Mouse (Mus musculus): Measurements from ENCODE around the gene Pgap3. TPM values are rescaled to one million over a fixed set of nuclear protein-coding genes. Genes with fewer than 3 reads are reported as not detected.

The Pgap3 gene
- polyA plus RNA-seq, 1 experiment from 2014 or later, result 17.4 TPM

DNA sequence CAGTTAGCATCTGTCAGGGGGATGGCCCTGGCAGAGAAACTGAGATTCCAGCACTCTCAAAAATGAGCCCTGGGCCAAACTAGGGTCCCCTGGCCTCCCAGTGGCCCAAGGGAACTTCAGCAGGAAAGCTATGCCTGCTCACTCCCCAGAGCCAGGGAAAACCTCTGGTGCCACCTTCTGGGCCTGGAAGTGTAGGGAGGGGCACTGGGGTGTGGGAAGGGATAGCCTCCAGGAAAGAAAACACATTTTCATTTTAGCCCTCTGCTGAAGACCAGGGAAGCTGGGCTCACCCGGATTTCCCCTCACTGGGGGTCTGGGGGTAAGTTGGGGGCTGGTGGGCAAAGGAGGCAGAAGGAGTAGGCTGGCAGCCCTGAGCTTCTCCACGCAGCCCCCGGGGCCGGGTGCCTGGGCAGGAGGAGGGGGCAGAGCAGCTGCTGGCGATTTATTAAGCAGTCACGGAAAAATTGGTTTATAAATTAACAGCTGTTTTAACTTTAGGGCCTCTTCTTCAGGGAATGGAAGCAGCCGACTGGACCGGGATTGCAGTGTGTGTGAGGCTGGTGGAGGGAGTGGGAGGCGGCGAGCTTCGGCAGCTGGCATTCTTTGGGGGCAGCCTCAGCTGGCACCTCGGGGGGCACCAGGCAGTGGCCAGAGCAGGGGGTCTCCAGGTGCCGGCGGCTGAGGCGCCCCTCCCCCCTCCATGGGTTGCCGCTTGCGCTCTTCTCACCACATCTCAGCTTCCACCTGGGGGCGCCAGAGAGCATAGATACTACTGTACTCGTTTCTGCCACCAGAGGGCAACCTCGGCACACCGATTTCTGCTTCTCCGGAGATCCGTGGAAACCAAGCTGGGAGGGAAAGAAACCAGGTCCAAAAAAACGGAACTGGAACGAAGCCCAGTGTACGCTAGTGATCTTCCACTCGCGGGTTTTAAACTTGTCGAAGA is 58.0 kb downstream of the Pgap3 start:
- peak; percentile 100 for TF ChIP-seq CTCF (IDR thresholded peaks at IDR 0.05; ENCODE audit: low read depth)
- 1% methylated on average over 29 of the region's 29 CpGs for WGBS
- ATAC-seq (replicated peaks; ENCODE audit: low FRiP score, low read depth), result peak; percentile 69

DNA sequence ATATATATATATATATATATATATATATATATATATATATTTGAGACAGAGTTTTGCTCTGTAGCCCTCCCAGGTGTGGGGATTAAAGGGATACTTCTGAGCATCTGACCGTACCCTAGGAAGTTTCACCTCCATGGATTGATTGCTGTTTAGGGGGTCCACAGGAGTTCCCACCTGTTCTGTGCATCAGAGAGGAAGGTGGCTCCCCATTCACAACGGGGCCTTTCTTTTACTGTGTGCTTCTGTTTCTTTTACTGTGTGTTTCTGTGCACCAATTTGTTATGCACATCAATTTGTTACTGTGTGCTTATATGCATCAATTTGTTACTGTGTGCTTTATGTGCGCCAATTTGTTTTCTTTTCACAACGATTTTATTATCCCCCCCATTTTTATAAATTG is 59.1 kb downstream of the Pgap3 start:
- Histone ChIP-seq H3K27me3 (ENCODE audit: insufficient read depth, low read length) (peaks cover 38% of the 10 kb centered on the region), H3K9me3 (replicated peaks; ENCODE audit: low read length) (no peaks in the 10 kb centered on the region), H3K4me2 (ENCODE audit: low read length) (no peak overlapping the region), H3K9ac (ENCODE audit: low read depth, low read length) (no peak overlapping the region), H3K27ac (no peak overlapping the region), H3K4me1 (replicated peaks; ENCODE audit: insufficient read depth, low read length) (peaks cover 13% of the 10 kb centered on the region; the same call in 1 of the 2 replicates), H3K36me3 (ENCODE audit: insufficient read depth, low read length) (no peaks in the 10 kb centered on the region), H3K4me3 (replicated peaks; ENCODE audit: low read depth, low read length) (no peak overlapping the region)
- DNase-seq (ENCODE audit: low spot score), result no peak
- no peak for TF ChIP-seq CTCF (IDR thresholded peaks at IDR 0.05; ENCODE audit: low read depth)
- no peak for ATAC-seq (replicated peaks; ENCODE audit: low FRiP score, low read depth)
- WGBS, result 57% methylated on average over 4 of the region's 4 CpGs

More for the DNA sequence above, 58.0 kb downstream of the Pgap3 start:
- H3K27me3 ChIP-seq (ENCODE audit: insufficient read depth, low read length), result peaks cover 38% of the 10 kb centered on the region
- peak; percentile 91 for DNase-seq (ENCODE audit: low spot score)
- H3K4me3 ChIP-seq (replicated peaks; ENCODE audit: low read depth, low read length), result peak overlapping the region; percentile 25
- H3K4me1 ChIP-seq (replicated peaks; ENCODE audit: insufficient read depth, low read length), result peaks cover 13% of the 10 kb centered on the region; the same call in 1 of the 2 replicates
- peak overlapping the region; percentile 71 for H3K4me2 ChIP-seq (ENCODE audit: low read length)
- H3K9me3 ChIP-seq (replicated peaks; ENCODE audit: low read length), result no peaks in the 10 kb centered on the region
- H3K27ac ChIP-seq, result peak overlapping the region; percentile 71
- peak overlapping the region; percentile 39 for H3K9ac ChIP-seq (ENCODE audit: low read depth, low read length)
- H3K36me3 ChIP-seq (ENCODE audit: insufficient read depth, low read length), result no peaks in the 10 kb centered on the region

DNA sequence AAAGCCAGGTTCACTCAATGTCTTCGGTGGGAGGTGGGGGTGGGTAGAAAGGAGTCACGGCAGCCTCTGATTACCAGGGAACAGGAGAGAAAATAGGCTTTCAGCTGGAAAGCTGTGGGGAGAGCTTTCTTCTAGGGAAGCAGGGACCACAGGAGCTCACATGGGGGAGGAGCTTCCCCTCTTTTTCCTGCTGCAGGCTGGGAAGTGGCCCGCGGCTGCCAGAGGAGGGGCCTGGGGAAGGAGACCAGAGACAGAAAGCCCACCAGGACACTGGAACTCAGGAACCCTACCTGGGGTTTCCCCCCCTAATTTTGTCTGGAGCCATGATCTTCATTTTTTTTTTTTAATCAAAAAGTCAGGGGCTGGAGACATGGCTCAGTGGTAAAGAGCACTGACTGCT is 59.7 kb downstream of the Pgap3 start:
- ATAC-seq (replicated peaks; ENCODE audit: low FRiP score, low read depth) (no peak), DNase-seq (ENCODE audit: low spot score) (no peak)
- Histone ChIP-seq H3K27me3 (ENCODE audit: insufficient read depth, low read length) (peaks cover 40% of the 10 kb centered on the region), H3K9ac (ENCODE audit: low read depth, low read length) (no peak overlapping the region), H3K4me2 (ENCODE audit: low read length) (no peak overlapping the region), H3K4me1 (replicated peaks; ENCODE audit: insufficient read depth, low read length) (peaks cover 13% of the 10 kb centered on the region; the same call in 1 of the 2 replicates), H3K36me3 (ENCODE audit: insufficient read depth, low read length) (no peaks in the 10 kb centered on the region), H3K4me3 (replicated peaks; ENCODE audit: low read depth, low read length) (no peak overlapping the region), H3K27ac (no peak overlapping the region), H3K9me3 (replicated peaks; ENCODE audit: low read length) (no peaks in the 10 kb centered on the region)
- 9% methylated on average over 4 of the region's 4 CpGs for WGBS
- TF ChIP-seq CTCF (IDR thresholded peaks at IDR 0.05; ENCODE audit: low read depth), result no peak

DNA sequence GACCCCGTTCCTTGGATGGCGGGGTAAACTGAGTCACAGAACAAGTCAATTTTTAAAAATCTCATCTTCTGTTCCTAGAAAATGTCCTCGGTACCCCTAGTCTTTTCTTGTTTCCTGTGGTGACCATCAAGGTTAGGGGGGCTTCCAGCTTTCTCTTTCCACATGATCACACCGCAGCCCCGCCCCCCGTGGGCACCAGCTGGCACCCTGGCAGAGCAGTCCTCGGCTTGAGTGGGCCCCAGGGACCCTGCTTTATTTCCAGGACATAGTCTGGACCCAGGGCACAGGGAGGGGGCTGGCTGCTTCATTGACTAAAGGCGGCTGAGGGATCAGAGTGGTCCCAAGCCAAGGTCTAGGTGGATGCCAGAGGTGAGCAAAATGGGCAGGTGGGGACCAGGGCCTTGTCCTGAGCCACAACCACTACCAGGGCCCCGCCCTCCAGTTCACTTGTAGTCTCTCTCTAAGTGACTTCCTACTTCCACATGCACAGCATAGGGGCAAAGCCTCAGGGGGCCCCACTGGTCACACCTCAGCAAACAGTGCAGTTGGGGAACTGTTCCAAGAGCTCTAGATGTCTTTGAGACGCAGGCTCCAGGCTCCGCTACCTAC is 60.5 kb downstream of the Pgap3 start:
- ATAC-seq (replicated peaks; ENCODE audit: low FRiP score, low read depth), result no peak
- Histone ChIP-seq H3K9ac (ENCODE audit: low read depth, low read length) (no peak overlapping the region), H3K4me2 (ENCODE audit: low read length) (peak overlapping the region; percentile 92)

DNA sequence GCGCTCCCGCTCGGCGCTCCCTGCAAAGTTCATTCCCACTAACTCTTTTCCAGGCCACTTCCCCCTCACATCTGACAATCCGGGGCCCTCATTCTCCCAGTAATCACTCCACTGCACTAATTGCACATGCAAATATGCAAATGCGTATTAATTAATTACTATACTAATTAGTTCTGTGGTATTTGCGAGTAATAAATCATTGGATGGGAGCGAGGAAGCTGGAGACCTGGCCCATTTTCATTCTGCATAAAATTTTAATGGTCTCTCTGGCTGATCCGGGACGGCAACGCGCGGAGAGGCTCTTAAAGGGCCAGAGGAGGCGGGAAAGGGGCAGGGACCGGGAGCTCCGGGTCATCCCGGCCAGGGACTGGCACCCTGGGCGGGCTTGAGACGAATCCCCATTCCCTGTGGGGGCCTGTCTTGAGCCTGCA is 61.2 kb downstream of the Pgap3 start:
- no peak for ATAC-seq (replicated peaks; ENCODE audit: low FRiP score, low read depth)
- DNase-seq (ENCODE audit: low spot score), result peak; percentile 37
- Histone ChIP-seq H3K9me3 (replicated peaks; ENCODE audit: low read length) (no peaks in the 10 kb centered on the region), H3K36me3 (ENCODE audit: insufficient read depth, low read length) (no peaks in the 10 kb centered on the region), H3K4me2 (ENCODE audit: low read length) (peak overlapping the region; percentile 92), H3K4me1 (replicated peaks; ENCODE audit: insufficient read depth, low read length) (peaks cover 13% of the 10 kb centered on the region; the same call in 1 of the 2 replicates), H3K9ac (ENCODE audit: low read depth, low read length) (peak overlapping the region; percentile 47; the same call in 1 of the 2 replicates), H3K27me3 (ENCODE audit: insufficient read depth, low read length) (peaks cover 55% of the 10 kb centered on the region), H3K27ac (no peak overlapping the region), H3K4me3 (replicated peaks; ENCODE audit: low read depth, low read length) (peak overlapping the region; percentile 40)
- WGBS, result under 1% methylated on average over 19 of the region's 19 CpGs
- TF ChIP-seq CTCF (IDR thresholded peaks at IDR 0.05; ENCODE audit: low read depth), result no peak

More for the DNA sequence above, 60.5 kb downstream of the Pgap3 start:
- DNase-seq (ENCODE audit: low spot score), result no peak
- H3K4me1 ChIP-seq (replicated peaks; ENCODE audit: insufficient read depth, low read length), result peaks cover 13% of the 10 kb centered on the region; the same call in 1 of the 2 replicates
- no peak overlapping the region; the same call in 1 of the 2 replicates for H3K4me3 ChIP-seq (replicated peaks; ENCODE audit: low read depth, low read length)
- H3K9me3 ChIP-seq (replicated peaks; ENCODE audit: low read length), result no peaks in the 10 kb centered on the region
- no peaks in the 10 kb centered on the region for H3K36me3 ChIP-seq (ENCODE audit: insufficient read depth, low read length)
- no peak for TF ChIP-seq CTCF (IDR thresholded peaks at IDR 0.05; ENCODE audit: low read depth)
- peaks cover 48% of the 10 kb centered on the region for H3K27me3 ChIP-seq (ENCODE audit: insufficient read depth, low read length)
- 10% methylated on average over 11 of the region's 11 CpGs for WGBS
- H3K27ac ChIP-seq, result no peak overlapping the region

Other genes starting within 250 kb of the Pgap3 start
- gene Med1, start 207.2 kb downstream of the Pgap3 start, polyA plus RNA-seq (2015; fragmentation: Nextera tagmentation; extraction: Ambion mirVana), result 47.0 and 54.7 TPM in 2 replicates
- gene Cdk12, start 197.4 kb downstream of the Pgap3 start, polyA plus RNA-seq (2015; fragmentation: Nextera tagmentation; extraction: Ambion mirVana), result 6.1 and 6.4 TPM in 2 replicates
- not detected in 2 replicates for gene Neurod2, start 70.8 kb downstream of the Pgap3 start, polyA plus RNA-seq (2015; fragmentation: Nextera tagmentation; extraction: Ambion mirVana)
- gene Ppp1r1b, start 52.1 kb downstream of the Pgap3 start, polyA plus RNA-seq (2015; fragmentation: Nextera tagmentation; extraction: Ambion mirVana), result 12.1 and 12.3 TPM in 2 replicates
- gene Stard3, start 42.1 kb downstream of the Pgap3 start, polyA plus RNA-seq (2015; fragmentation: Nextera tagmentation; extraction: Ambion mirVana), result 42.4 and 42.8 TPM in 2 replicates
- 1.8 and 2.1 TPM in 2 replicates for gene Tcap, start 16.7 kb downstream of the Pgap3 start, polyA plus RNA-seq (2015; fragmentation: Nextera tagmentation; extraction: Ambion mirVana)
- gene Pnmt, start 14.0 kb downstream of the Pgap3 start, polyA plus RNA-seq (2015; fragmentation: Nextera tagmentation; extraction: Ambion mirVana), result 3.5 and 3.7 TPM in 2 replicates
- gene Erbb2, start 12.0 kb upstream of the Pgap3 start, polyA plus RNA-seq (2015; fragmentation: Nextera tagmentation; extraction: Ambion mirVana), result 36.1 and 41.1 TPM in 2 replicates
- gene Mien1, start 38.5 kb upstream of the Pgap3 start, polyA plus RNA-seq (2015; fragmentation: Nextera tagmentation; extraction: Ambion mirVana), result 155 and 158 TPM in 2 replicates
- gene Grb7, start 45.9 kb upstream of the Pgap3 start, polyA plus RNA-seq (2015; fragmentation: Nextera tagmentation; extraction: Ambion mirVana), result 66.9 and 73.2 TPM in 2 replicates
- gene Ikzf3, start 145.5 kb upstream of the Pgap3 start, polyA plus RNA-seq (2015; fragmentation: Nextera tagmentation; extraction: Ambion mirVana), result 0.26 and 0.29 TPM in 2 replicates
- gene Zpbp2, start 150.6 kb upstream of the Pgap3 start, polyA plus RNA-seq (2015; fragmentation: Nextera tagmentation; extraction: Ambion mirVana), result 0.43 and 0.64 TPM in 2 replicates
- gene Ormdl3, start 186.9 kb upstream of the Pgap3 start, polyA plus RNA-seq (2015; fragmentation: Nextera tagmentation; extraction: Ambion mirVana), result 50.1 and 51.3 TPM in 2 replicates
- gene Lrrc3c, start 197.8 kb upstream of the Pgap3 start, polyA plus RNA-seq (2015; fragmentation: Nextera tagmentation; extraction: Ambion mirVana), result not detected in 2 replicates
- gene Gm12355, start 225.2 kb upstream of the Pgap3 start, polyA plus RNA-seq (2015; fragmentation: Nextera tagmentation; extraction: Ambion mirVana), result 0.92 and 1.2 TPM in 2 replicates
- not detected in 2 replicates for gene Gsdma3, start 225.9 kb upstream of the Pgap3 start, polyA plus RNA-seq (2015; fragmentation: Nextera tagmentation; extraction: Ambion mirVana)
- gene Gsdma2, start 246.3 kb upstream of the Pgap3 start, polyA plus RNA-seq (2015; fragmentation: Nextera tagmentation; extraction: Ambion mirVana), result not detected in 2 replicates

All from kidney, postnatal 0 days (tissue).